Mouse (Mus musculus) B cell, adult 2 months (primary cell): Measurements from ENCODE around the gene Rnf31.
A peak's percentile ranks its signal among the peaks of the same experiment; 100 is the strongest.

Experiments used
- DNase-seq, 2 experiments: peaks; one replicate each; pipeline ENCODE4 v3.0.0; 2022

Gene Rnf31

DNA sequence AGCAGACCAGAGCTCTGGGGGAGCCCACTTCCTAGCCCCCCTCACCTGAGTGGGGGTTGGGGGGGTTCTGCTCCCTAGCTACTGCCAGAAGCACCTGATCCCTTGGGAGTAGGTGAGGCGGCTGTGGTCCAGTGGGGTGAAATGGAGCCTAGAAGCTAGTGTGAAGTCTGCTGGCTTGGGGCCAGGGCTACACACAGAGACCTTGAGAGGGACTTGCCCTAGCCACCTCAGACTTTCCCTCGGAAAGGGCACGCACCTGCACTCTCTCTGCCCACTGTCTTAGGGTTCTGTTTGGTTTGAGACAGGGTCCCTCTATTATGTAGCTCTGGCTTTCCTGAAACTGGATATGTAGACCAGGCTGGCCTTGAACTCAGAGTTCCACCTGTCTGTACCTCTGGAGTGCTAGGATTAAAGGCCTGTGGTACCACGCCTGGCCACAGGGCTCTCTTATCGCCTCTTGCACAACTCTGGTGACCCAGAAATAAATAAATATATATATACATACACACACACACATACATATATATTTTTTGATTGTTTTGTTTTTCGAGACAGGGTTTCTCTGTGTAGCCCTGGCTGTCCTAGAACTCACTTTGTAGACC lies 12.7 kb upstream of the Rnf31 start:
- peak in 1 of 2 experiments; percentile 61 for DNase-seq

DNA sequence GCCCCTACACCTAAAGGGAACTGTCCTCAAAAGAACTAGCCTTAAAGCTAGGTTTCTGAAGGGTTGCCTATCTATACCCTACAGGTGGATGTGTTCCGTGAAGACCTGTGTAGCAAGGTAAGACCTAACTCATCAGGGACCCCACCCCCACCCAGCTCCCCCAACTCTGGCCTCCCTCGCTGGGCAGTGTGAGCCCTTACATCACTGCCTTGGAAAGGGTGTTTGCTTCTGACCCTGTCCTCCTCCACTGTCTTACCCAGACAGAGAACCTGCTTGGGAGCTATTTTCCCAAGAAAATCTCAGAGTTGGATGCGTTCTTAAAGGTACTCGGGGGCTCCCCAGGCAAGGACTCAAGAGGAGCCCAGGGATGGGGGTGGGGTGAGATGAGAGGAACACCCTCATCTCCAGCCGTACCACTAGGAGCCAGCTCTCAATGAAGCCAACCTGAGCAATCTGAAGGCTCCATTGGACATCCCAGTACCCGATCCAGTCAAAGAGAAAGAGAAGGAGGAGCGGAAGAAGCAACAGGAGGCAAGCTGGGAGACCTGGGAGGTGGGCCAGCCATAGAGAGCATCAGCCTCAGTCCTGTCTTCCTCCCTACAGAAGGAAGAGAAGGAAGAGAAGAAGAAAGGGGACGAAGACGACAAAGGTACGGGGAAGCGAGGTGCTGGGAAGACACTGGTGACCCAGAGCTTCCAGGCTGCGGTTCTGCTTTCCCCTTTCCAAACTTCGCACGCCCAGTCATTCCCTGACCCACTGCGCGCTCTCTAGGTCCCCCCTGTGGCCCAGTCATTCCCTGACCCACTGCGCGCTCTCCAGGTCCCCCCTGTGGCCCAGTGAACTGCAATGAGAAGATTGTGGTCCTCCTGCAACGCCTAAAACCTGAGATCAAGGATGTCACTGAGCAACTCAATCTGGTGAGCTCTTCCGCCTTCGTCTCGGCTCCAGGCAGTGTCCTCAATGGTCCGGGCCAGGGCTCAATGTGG lies 11.7 kb upstream of the Rnf31 start:
- no peak for DNase-seq

DNA sequence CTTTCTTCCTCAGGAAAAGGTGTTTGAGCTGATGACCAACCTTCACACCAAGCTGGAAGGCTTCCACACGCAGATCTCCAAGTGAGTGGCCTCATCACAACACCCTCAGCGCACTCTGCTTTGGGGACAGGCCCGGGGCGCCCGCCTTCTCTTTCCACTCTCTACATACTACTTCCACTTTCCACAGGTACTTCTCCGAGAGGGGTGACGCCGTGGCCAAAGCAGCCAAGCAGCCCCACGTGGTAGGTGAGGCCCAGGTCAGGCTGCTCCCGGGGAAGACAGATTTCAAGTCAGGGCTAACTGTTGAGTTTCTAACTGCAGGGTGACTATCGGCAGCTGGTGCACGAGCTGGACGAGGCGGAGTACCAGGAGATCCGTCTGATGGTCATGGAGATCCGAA lies 10.8 kb upstream of the Rnf31 start:
- DNase-seq: no peak

DNA sequence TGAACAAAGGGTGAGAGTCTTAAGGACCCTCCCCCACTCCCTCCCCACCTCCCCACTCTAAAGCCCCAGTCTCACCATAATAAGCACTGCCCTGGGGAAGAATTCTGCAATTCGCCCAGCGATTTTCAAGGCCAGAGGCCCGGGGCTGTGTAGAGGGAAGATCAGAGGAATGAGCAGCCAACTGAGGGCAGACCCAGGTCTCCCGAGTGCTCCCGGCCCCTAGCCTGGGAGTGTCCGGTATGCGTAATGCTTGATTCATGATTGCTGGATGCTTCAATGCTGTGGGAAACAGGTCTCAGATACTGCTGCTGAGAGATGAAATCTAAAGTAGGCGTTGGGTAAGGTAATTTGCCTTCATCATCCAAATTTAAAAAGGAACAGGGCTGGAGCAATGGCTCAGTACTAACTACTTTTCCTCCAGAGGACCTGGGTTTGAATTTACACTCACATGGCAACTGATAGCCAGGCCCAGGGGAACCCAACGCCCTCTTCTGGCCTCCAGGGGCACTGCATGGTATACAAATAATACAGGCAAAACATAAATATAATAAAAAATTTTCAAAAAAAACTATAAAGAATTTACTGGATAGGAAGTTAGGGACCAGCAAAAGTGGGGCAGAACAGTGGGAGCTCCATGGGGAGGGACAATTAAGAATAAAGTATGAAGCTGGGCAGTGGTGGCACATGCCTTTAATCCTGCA lies 9.4 kb upstream of the Rnf31 start:
- peak; percentile 64 to 67 for DNase-seq

DNA sequence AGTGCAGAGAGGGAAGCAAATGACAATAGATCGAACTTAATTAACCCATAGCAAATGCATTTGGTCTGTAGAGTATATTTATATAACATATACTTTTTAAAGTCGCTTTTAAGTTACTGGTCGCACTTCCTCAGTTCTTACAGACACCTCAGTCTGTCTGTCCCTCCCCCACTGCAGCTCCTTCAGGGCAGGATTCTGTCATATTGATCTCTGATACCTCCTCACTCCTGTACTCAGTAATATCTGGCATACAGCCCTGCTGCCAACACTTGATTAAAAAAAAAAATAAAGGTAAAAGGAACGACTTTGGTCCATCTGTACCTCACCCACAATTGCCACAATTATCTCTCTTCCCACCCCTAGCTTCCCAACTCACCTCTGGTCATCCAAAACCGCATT lies 7.2 kb upstream of the Rnf31 start:
- no peak for DNase-seq

DNA sequence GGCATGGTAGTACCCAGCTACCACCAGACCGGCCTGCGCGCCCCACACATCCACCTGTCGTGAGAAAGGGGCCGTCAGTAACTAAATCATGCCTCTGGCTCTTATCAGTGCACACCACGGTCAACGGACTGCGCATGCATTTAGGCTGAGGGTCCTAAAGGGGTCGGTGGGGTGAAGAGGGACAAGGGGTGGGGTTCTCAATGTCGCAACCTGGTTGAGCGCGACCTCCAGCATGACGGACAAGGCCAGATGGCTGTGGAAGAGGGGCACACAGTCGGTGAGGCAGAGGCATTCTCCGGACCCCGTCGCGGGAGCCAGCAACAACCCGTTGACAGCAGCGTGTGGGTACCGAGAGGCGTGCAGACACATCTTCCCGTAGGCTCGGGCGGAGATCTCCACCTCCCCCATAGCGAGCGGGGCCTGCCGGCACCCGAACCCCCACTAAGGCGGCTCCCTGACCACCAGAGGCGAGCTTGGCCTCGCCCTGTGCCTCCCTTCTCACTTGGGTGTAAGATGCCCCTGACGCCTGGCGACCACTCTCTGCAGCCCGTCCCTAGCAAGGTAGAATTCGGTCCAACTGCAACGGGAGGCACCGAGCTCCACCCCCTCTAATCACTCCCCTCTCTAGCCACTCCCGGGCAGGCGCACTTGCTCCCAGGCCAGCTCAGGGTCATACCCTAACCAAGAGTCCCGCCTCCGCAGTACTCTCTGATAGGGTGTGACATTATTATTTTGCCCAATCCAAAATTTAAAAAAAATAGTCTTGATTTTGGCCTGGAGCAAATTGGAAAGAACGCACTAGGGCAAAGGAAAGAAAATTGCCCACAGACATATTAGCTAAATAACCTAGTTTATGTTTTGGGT lies 6.6 kb upstream of the Rnf31 start, which contains the start of gene Emc9:
Gene Emc9 (minus strand): TSS at position 601 of the 864 bp plus-strand sequence.
- DNase-seq: peak; percentile 75

DNA sequence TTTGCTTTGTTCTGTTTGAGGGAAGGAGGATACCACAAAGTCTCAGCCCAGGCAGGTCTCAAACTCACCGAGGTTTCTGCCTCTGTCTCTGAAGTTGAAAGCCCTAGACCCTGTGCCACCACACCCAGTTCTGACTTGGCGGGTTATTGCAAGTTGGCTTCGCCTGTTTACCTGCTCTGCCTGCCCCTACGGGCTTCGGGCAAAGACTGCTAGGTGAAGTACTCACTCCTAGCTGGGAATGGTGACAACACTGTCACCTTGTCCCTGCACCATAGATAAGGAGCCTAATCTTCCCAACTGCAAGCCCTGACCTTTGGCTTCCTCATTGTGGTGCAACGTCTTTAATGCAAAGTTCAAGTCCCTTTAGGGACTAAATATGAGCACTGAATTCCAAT lies 5.9 kb upstream of the Rnf31 start:
- DNase-seq: no peak

DNA sequence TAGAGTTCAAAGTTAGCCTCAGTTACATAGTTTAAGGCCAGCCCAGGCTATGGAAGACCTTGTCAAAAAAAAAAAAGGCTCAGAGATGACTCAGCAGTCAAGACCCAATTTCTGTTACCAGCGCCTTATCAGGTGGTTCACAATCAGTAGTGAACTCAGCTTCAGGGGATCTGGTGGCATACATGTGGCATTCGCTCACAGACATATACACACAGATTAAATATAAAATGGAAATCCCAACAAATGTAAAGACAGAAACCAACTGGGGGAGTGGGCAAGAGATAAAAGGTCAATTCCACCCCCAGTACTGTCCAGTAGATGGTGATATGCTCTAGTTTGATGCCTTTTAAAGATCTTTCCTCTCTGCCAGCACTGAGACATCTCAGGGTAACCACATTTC lies 5.4 kb upstream of the Rnf31 start:
- no peak for DNase-seq

DNA sequence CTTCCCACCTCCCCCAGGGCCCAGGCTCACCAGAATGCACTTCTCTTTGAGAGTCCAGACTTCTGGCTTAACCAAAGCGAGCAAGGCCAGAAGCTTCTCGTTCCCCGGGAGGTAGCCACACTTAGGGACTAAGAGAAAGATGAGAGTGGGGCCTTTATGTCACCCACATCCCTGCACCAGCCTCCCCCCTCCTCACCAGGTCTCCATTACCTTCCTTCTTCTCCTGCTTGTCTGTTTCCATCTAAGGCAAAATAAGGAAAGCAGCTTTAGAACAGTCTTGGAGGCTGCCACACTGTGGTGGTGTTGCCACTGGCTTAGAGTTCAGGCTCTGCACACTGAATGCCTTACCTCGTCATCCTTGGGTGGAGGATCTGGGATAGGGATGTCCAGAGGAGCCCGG lies 2.2 kb upstream of the Rnf31 start:
- DNase-seq: no peak

DNA sequence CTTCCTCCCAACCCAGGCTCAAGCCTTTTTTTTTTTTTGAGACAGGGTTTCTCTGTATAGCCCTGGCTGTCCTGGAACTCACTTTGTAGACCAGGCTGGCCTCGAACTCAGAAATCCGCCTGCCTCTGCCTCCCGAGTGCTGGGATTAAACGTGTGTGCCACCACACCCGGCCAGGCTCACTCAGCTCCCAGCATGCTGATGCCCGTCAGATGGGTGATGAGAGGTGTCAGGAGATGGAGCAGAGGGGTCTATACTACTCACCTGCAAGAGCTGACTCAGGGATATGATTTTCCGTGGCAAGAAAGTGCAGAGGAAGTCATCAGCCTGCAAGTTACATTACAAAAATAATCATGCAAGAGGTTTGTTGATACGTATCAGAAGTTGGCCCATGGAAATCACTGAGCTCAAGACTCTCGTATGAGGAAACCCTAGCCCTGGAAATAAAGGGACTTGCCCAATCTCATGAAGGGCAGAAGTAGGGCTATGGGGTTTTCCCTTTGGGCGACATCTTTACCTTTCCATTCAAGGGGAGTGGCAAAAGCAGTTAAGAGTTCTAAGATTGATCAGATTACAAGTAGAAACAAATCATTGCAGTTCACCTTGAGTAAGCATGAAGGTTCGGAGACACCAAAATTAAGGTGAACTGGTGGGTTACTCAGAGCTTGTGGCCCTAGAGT lies 1.6 kb upstream of the Rnf31 start:
- peak; percentile 32 to 45 for DNase-seq

DNA sequence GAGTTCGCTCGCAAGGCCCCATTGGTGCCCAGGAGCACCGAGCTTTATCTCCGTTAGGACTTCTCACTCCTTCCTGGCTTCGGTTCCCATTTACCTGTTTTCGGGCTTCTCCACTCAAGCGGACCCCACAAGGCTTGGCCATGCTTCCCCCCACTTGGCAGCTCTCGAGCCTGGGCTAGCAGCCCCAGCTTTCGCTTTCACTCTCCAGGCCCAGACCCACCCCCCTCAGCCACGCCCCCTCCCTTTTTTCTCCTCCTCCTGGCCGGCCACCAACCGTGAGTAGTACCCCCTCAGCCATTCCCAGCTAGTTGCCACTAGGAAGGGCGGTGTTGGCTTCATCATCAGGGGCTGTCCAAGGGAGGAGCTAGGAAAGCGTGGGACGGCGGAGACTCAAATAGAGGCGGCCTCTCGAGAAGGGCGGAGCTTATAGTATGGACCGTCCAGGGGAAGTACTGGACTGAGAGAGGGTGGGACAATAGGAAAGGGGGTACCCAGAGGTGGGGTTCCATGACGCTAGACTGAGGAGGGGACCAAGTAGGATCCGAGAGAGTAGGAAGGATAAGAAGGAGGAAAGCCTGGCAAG lies 669 bp upstream of the Rnf31 start, which contains the start of gene Psme2:
Gene Psme2 (minus strand): TSS at position 366 of the 583 bp plus-strand sequence.
- peak; percentile 78 to 81 for DNase-seq

DNA sequence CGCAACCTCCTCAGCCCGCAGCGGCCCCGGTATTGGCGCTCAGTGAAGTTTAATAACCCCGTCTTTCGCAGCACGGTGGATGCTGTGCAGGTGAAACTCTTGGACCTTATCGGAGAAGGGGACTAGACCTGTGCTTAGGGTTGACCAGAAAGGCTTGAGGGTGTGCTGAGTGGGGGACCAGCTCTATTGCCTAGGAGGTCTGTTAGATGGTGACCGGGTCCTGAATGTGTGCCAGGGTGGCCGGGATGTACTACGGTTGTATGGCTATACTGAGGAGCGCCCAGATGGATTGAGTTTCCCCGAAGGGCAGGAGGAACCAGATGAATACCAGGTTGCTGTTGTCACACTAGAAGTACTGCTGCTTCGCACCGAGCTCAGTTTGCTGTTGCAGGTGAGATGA lies 718 bp downstream of the Rnf31 start:
- peak in 1 of 2 experiments; percentile 17 for DNase-seq

DNA sequence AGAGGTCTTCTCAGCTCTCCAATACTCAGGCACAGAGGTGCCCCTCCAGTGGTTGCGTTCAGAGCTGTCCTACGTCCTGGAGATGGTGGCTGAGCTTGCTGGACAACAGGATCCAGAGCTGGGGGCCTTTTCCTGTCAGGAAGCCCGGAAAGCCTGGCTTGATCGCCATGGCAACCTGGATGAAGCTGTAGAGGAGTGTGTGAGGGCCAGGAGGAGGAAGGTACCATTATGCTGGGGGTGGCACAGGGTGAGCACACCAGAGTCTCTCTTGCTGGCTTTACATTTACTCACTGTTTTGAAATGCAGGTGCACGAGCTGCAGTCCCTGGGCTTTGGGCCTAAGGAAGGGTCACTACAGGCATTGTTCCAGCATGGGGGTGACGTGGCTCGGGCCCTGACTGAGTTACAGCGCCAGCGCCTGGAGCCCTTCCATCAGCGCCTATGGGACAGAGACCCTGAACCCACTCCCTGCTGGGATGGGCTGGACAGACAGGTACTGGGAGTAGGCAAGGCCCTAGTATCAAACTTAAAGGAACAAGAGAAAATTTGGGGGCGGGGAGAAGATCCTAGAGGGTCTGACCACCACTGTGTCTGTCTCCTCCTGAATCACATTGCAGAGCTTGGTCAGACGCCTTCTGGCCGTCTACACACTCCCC lies 4.7 kb downstream of the Rnf31 start:
- DNase-seq: no peak

DNA sequence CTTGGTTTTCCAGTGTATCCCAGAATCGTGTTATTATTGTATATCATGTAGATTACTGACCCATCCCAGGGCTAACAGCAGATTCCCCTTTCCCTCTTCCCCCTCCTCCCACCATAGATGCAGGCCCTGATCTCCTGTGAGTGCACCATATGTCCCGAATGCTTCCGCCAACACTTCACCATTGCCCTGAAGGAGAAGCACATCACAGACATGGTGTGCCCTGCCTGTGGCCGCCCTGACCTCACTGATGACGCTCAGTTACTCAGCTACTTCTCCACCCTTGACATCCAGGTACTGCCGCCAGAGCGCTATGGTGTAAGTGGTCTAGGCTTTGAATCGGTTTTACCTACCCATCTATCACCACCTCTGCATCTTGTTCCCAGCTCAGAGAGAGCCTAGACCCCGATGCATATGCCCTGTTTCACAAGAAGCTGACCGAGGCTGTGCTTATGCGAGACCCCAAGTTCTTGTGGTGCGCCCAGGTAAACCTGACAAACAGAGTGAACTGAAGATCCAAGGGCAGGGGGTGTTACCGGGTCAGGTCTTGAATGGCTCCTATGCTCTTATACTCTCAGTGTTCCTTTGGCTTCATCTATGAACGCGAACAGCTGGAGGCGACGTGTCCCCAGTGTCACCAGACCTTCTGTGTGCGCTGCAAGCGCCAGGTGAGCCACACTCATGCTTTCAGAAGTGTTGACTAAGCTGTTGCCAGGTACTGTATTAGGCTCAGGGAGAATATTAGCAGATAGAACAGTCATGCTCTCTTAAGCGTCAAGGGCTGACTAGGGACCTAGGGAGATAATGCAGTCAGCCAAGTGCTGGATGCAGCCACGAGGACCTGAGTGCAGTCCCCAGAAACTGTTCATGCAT lies 7.2 kb downstream of the Rnf31 start:
- no peak for DNase-seq

DNA sequence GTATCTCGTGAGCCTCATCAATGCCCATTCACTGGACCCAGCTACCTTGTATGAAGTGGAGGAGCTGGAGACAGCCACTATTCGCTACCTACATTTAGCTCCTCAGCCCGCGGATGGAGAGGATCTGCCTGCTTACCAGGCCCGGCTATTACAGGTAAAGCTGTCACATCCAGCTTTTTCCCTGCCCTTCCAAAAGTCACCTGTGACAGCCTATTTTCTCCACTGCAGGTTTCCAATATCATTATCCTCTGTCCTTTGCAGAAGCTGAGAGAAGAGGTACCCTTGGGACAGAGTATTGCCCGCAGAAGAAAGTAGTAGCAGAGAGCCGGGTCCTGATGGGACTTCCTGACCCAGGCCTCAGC lies 11.7 kb downstream of the Rnf31 start, which contains the start of gene Irf9:
Gene Irf9 (plus strand): TSS at position 301 of the 362 bp plus-strand sequence.
- no peak for DNase-seq

DNA sequence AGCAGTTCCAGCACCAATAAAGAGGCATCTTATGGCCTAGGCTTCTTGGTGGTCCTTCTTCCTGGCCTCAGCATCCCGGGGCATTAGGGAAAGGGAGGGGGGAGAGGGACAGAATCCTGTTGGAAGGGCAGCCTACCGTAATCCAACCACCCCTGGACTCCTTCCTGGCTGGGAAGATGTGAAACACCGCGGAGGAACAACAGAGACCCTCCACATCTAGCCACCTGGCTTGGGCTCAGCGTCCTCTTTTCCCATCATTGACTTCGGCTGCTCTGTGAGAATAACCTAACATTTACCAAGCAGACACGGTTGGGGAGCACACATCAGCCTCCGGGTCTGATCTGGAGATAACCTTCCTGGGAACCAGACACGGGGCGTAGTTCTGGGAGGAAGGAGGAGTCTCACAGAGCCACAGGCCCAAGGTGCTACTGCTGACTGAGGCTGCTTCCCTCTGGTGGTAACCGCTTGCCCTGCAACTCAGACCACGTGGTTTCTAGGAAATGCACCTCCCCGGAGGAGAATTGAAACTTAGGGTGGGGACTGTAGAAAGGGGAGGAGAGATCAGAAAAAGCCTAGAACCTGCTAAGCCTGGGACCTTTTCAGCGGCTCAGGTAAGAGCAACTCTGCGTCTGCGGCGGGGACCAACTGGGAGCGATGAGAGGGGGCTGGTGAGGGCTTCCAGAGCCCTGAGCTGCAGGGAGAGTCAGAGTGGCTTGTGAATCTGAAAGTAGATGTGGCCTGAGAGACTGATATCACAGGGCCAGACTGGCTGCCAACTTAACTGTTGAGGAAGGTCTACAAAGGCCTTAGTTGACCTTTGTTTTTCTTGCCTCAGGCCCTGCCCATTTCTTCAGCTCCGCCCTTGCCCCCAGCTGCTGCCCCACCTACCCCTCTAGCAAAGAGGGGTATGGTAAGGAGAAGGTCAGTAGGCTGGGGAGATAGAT lies 12.4 kb downstream of the Rnf31 start:
- peak; percentile 93 to 94 for DNase-seq

DNA sequence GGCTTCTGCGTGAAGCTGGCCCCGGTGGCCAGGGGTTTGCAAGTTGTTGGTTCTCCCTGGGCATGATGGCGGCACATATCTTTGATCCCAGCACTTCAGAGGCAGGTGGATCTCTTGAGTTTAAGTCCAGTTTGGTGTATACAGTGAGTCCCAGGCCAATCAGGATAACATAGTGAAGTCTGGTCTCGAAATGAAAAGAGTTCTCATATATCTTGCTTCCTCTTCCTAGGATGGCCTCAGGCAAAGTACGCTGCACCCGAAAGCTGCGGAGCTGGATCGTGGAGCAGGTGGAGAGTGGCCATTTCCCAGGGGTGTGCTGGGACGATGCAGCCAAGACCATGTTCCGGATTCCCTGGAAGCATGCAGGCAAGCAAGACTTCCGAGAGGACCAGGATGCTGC lies 13.3 kb downstream of the Rnf31 start:
- DNase-seq: peak in 1 of 2 experiments; percentile 15

DNA sequence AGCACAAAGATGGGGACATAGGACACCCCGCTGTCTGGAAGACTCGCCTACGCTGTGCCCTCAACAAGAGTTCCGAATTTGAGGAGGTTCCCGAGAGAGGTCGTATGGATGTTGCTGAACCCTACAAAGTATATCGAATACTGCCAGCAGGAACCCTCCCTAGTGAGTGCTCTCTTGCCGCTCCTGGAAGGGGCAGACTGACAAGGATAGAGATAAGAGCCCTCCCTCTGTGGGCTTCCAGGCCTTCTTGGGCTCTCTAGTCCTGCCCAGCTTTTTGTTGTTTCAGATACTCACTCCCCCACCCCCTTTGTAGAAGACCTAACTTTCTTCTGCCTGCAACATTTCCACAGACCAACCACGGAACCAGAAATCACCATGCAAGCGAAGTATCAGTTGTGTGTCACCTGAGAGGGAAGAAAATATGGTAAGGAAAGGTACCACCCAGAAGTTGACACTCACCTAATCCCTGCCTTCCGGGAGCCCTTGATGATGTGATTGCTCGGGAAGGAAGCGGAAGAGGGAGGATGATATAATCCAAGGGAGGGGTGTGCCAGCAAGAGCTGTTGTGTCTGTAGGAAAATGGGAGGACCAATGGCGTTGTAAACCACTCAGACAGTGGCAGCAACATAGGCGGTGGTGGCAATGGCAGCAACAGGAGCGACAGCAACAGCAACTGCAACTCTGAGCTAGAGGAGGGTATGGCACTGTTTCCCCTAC lies 14.4 kb downstream of the Rnf31 start:
- DNase-seq: no peak
